Mouse (Mus musculus): ENCODE measurements around the gene Nav2. TPM values are rescaled to one million over a fixed set of nuclear protein-coding genes. Genes with fewer than 3 reads are reported as not detected.
A peak's percentile ranks its signal among the peaks of the same experiment; 100 is the strongest.

Gene Nav2
- polyA plus RNA-seq, 1 experiment from 2014 or later: 28.1 TPM

DNA sequence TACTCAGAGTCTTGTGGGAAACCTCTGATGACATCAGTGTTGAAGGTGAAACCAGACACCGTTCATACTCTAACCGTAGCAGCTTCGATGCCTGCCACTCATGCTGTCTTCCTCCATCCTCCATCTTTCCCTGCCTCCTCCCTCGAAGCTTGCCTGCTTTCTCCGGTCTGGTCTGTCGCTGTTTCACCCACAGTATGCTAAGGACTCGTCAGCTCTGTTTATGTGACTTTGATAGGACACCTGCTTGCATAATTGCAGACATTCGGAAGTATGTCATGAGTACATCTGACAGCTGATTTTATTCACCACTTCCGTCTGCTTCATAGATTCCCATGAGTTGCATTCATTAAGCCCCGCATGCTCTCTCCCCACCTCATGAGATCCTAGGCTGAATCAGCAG lies 582.3 kb downstream of the Nav2 start:
- no peaks in the 10 kb centered on the region for H3K27me3 ChIP-seq (replicated peaks)
- no peak overlapping the region for H3K9ac ChIP-seq
- no peak overlapping the region for H3K27ac ChIP-seq (ENCODE audit: poor library complexity, severe bottlenecking)
- peaks cover 26% of the 10 kb centered on the region for H3K4me1 ChIP-seq (replicated peaks)
- 72% methylated on average over 10 of the region's 10 CpGs for WGBS
- no peak overlapping the region for H3K4me2 ChIP-seq
- H3K9me3 ChIP-seq (replicated peaks): peaks cover 5% of the 10 kb centered on the region; the same call in 1 of the 2 replicates
- peaks cover 21% of the 10 kb centered on the region for H3K36me3 ChIP-seq
- no peak overlapping the region for H3K4me3 ChIP-seq
- ATAC-seq (ENCODE audit: insufficient number of reproducible peaks, low FRiP score): no peak

DNA sequence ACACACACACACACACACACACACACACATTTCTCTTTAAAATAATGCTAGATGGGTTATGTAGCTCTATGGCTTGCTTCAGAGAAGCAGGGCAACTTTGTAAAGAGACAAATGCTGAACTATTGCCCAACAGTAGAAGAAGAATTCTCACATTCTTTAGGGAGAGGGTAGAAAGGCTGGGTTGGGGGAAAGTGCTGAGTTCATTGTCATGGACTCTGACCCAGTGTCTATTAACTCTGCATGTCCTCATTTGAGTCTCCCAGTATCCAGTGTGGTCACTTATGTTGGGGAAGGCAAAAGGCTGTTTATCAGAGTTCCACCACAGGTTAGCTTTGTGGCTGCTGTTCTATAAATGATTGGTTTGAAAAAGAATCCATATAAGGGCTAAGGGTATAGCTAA lies 584.1 kb downstream of the Nav2 start:
- Histone ChIP-seq H3K9ac (no peak overlapping the region), H3K4me1 (replicated peaks) (peaks cover 37% of the 10 kb centered on the region), H3K36me3 (peaks cover 21% of the 10 kb centered on the region), H3K9me3 (replicated peaks) (peaks cover 5% of the 10 kb centered on the region; the same call in 1 of the 2 replicates), H3K4me3 (no peak overlapping the region), H3K27me3 (replicated peaks) (no peaks in the 10 kb centered on the region), H3K27ac (ENCODE audit: poor library complexity, severe bottlenecking) (no peak overlapping the region), H3K4me2 (no peak overlapping the region)
- no peak for ATAC-seq (ENCODE audit: insufficient number of reproducible peaks, low FRiP score)

DNA sequence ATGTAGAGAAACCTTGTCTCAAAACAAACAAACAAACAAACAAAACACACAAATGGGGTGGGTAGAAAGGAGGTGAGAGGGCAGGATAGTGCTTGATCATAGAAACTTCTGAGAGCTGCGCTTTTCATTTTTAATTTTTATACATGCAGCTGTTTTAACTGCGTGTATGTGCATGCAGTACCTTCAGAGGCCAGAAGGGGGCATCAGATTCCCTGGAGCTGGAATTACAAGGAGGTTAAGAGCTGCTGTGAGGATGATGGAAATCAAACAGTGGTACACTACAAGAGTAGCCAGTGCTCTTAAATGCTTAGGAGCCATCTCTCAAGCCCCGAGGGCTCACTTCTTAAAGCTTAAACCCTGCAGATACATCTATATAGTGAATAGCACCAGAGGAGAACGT lies 584.7 kb downstream of the Nav2 start:
- Histone ChIP-seq H3K27me3 (replicated peaks) (no peaks in the 10 kb centered on the region), H3K27ac (ENCODE audit: poor library complexity, severe bottlenecking) (no peak overlapping the region), H3K9me3 (replicated peaks) (peaks cover 5% of the 10 kb centered on the region; the same call in 1 of the 2 replicates), H3K9ac (no peak overlapping the region), H3K4me3 (no peak overlapping the region), H3K4me1 (replicated peaks) (peaks cover 37% of the 10 kb centered on the region), H3K36me3 (peaks cover 21% of the 10 kb centered on the region), H3K4me2 (no peak overlapping the region)
- no peak for ATAC-seq (ENCODE audit: insufficient number of reproducible peaks, low FRiP score)
- 84% methylated on average over 4 of the region's 4 CpGs for WGBS

DNA sequence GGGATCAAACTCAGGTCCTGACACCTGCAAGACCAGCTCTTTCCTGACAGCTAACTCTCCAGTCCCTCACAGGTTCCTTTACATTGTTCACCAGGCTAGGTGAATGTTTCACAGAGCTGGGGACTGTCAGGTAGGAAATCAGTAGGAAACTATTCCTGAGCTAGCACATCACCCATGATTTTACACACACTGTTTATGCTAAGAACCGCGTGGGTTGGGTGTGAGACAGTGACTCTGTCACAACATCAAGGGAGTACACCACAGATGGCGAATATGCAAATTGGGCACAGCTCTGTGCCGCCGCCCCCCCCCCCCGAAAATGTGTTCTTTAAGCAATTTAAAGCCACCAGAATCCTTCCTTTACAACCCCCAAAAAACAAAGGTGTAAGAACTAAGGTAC lies 586.1 kb downstream of the Nav2 start:
- Histone ChIP-seq H3K4me2 (no peak overlapping the region), H3K27me3 (replicated peaks) (no peaks in the 10 kb centered on the region), H3K4me3 (no peak overlapping the region), H3K4me1 (replicated peaks) (peaks cover 30% of the 10 kb centered on the region), H3K27ac (ENCODE audit: poor library complexity, severe bottlenecking) (no peak overlapping the region), H3K36me3 (peaks cover 26% of the 10 kb centered on the region), H3K9ac (no peak overlapping the region), H3K9me3 (replicated peaks) (peaks cover 5% of the 10 kb centered on the region; the same call in 1 of the 2 replicates)
- no peak for ATAC-seq (ENCODE audit: insufficient number of reproducible peaks, low FRiP score)
- 79% methylated on average over 6 of the region's 6 CpGs for WGBS

DNA sequence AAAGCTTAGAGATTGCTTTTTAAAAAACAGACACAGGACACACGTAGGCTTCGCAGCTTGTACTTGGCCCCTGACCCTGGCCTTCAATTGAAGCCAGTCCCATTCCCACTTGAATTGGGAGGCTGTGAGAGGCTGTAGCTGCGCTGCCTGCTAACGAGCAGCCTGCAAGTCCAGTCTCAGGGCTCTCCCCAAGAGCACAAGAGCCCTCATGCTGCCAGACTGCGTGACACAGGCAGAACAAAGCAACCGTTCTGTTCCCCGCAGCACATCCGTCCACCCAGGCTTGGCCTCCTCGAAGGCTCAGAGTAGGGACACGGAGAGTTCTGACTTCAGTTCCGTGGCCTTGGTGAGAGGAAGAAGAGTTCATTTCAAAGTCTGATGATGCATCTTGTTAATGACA lies 587.6 kb downstream of the Nav2 start:
- peaks cover 5% of the 10 kb centered on the region; the same call in 1 of the 2 replicates for H3K9me3 ChIP-seq (replicated peaks)
- H3K36me3 ChIP-seq: peaks cover 25% of the 10 kb centered on the region
- peaks cover 32% of the 10 kb centered on the region for H3K4me1 ChIP-seq (replicated peaks)
- H3K4me2 ChIP-seq: no peak overlapping the region
- no peak overlapping the region for H3K4me3 ChIP-seq
- H3K9ac ChIP-seq: peak overlapping the region; percentile 32; the same call in 1 of the 2 replicates
- WGBS: 39% methylated on average over 11 of the region's 11 CpGs
- H3K27ac ChIP-seq (ENCODE audit: poor library complexity, severe bottlenecking): peak overlapping the region; percentile 85
- ATAC-seq (ENCODE audit: insufficient number of reproducible peaks, low FRiP score): no peak
- H3K27me3 ChIP-seq (replicated peaks): no peaks in the 10 kb centered on the region

DNA sequence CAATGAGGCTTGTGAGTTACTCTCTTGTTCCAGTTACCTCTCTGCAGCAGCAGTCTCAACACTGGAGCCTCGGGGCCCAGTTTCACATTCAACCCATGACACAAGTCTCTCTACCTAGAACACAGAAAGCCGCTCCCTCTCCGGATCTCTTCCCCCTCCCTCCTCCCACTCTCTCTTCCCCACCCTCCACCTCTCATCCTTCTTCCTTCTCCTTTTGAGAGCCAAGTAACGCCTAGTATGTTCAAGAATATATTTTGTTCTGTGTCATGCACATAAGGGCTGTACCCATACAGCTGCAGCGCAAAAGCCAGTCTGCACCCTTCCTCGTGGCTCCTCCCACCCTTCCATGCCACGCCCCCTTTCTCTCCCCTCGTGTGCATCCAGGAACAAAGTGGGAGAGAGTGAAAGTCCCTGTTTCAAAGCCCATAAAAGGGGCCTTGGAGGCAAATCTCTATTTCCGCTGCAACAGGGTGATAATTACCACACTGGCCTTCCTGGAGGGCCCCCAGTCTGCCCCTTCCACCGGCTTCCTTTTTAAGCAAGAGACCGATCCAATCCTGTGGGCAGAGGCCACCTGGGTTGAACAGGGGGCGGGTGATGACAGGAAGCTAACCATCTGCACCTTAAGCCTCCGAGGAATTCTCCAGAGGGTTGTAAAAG lies 588.4 kb downstream of the Nav2 start:
- Histone ChIP-seq H3K4me2 (peak overlapping the region; percentile 55), H3K9ac (0 out of 2 replicates have a peak overlapping the region, but pooled peaks have one; percentile 25), H3K36me3 (peaks cover 17% of the 10 kb centered on the region), H3K27me3 (replicated peaks) (no peaks in the 10 kb centered on the region), H3K4me1 (replicated peaks) (peaks cover 39% of the 10 kb centered on the region), H3K9me3 (replicated peaks) (peaks cover 5% of the 10 kb centered on the region; the same call in 1 of the 2 replicates), H3K27ac (ENCODE audit: poor library complexity, severe bottlenecking) (peak overlapping the region; percentile 85), H3K4me3 (peak overlapping the region; percentile 17; the same call in 1 of the 2 replicates)
- WGBS: 9% methylated on average over 13 of the region's 13 CpGs
- peak; percentile 71 for ATAC-seq (ENCODE audit: insufficient number of reproducible peaks, low FRiP score)

DNA sequence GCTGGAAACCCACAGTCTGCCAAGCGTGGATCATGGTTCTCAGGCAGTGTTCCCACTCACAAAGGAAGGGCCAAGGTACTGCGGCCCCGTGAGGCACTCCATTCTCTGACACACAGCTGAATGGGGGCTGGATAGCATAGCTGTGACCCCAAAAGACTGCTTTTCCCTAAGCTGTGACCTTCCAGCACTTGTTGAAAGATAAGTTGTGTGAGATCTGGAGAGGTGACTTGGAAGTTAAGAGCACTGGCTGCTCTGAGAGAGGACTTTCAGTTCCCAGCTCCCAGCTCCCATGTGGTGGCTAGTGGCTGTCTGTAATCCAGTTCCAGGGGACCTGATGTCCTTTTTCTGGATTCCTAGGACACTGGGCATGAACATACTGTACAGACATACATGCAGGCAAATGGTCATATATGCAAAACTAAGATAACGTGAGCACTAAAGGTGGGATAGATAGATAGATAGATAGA lies 588.9 kb downstream of the Nav2 start:
- peaks cover 5% of the 10 kb centered on the region; the same call in 1 of the 2 replicates for H3K9me3 ChIP-seq (replicated peaks)
- ATAC-seq (ENCODE audit: insufficient number of reproducible peaks, low FRiP score): peak; percentile 37
- H3K27ac ChIP-seq (ENCODE audit: poor library complexity, severe bottlenecking): peak overlapping the region; percentile 85
- peak overlapping the region; percentile 17; the same call in 1 of the 2 replicates for H3K4me3 ChIP-seq
- H3K4me1 ChIP-seq (replicated peaks): peaks cover 44% of the 10 kb centered on the region
- WGBS: 33% methylated on average over 4 of the region's 4 CpGs
- peak overlapping the region; percentile 55 for H3K4me2 ChIP-seq
- H3K9ac ChIP-seq: no peak overlapping the region
- H3K36me3 ChIP-seq: peaks cover 12% of the 10 kb centered on the region
- no peaks in the 10 kb centered on the region for H3K27me3 ChIP-seq (replicated peaks)

DNA sequence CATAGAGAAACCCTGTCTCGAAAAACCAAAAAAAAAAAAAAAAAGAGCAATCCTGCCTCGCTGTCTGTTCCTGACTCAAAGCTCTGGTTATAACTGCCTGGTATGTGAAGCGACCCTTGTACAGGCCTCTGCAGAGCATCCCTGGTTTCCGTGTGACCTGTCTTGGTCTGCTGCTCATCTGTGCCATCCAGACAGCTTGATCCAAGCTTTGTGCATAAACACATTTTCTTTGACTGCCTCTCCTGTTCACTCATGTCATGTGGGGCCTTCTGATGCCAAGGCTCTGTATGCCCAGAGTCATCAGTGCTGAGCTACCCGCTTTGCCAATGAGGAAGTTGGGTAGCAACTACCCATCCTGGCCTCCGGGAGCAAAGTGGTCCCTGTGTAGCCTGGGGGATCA lies 591.1 kb downstream of the Nav2 start:
- no peak overlapping the region for H3K27ac ChIP-seq (ENCODE audit: poor library complexity, severe bottlenecking)
- no peak overlapping the region for H3K9ac ChIP-seq
- no peak overlapping the region for H3K4me2 ChIP-seq
- H3K27me3 ChIP-seq (replicated peaks): no peaks in the 10 kb centered on the region
- no peak overlapping the region for H3K4me3 ChIP-seq
- WGBS: 86% methylated on average over 6 of the region's 6 CpGs
- H3K9me3 ChIP-seq (replicated peaks): no peaks in the 10 kb centered on the region
- ATAC-seq (ENCODE audit: insufficient number of reproducible peaks, low FRiP score): no peak
- H3K4me1 ChIP-seq (replicated peaks): peaks cover 64% of the 10 kb centered on the region
- peaks cover 5% of the 10 kb centered on the region; the same call in 1 of the 2 replicates for H3K36me3 ChIP-seq

DNA sequence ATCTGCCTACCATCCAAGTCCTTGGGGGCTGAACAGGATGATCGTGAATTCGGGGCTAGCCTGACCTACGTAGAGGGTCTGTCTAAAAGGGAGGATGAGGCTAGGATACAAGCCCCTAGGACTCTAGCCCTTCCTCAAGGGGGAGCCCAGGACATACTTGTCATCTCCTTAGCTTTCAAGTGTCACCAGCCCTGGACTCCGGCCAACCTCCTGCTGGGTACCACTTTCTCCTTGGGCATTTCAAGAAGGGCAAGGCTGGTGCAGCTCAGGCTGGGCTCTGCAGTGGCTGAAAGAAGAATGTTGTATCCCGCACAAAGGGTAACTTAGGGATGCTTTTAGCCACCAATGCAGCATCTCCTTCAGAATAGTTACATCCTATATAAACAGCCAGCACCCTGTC lies 592.4 kb downstream of the Nav2 start:
- ATAC-seq (ENCODE audit: insufficient number of reproducible peaks, low FRiP score): no peak
- H3K9me3 ChIP-seq (replicated peaks): no peaks in the 10 kb centered on the region
- H3K27ac ChIP-seq (ENCODE audit: poor library complexity, severe bottlenecking): no peak overlapping the region
- H3K36me3 ChIP-seq: peaks cover 5% of the 10 kb centered on the region; the same call in 1 of the 2 replicates
- WGBS: 90% methylated on average over 5 of the region's 5 CpGs
- H3K9ac ChIP-seq: no peak overlapping the region
- peaks cover 71% of the 10 kb centered on the region for H3K4me1 ChIP-seq (replicated peaks)
- H3K4me2 ChIP-seq: no peak overlapping the region
- H3K27me3 ChIP-seq (replicated peaks): no peaks in the 10 kb centered on the region
- H3K4me3 ChIP-seq: no peak overlapping the region

DNA sequence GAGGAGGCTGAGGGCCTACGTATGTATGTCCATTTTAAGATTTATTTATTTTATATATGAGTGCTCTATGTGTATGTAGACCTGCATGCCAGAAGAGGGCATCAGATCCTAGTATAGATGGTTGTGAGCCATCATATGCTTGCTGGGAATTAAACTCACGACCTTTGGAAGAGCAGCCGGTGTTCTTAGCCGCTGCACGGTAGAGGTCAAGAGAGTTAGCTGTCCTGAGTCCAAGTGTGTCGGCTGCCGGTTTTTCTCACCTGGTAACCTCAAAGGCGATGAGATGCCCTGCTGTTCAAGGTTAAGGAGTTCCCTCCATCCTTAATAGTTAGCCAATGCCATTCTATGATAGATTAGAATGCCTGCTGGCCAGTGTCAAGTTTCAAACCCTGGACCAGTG lies 594.9 kb downstream of the Nav2 start:
- Histone ChIP-seq H3K4me3 (no peak overlapping the region), H3K36me3 (peaks cover 5% of the 10 kb centered on the region; the same call in 1 of the 2 replicates), H3K27me3 (replicated peaks) (no peaks in the 10 kb centered on the region), H3K4me1 (replicated peaks) (peaks cover 69% of the 10 kb centered on the region), H3K27ac (ENCODE audit: poor library complexity, severe bottlenecking) (no peak overlapping the region), H3K9ac (no peak overlapping the region), H3K9me3 (replicated peaks) (no peaks in the 10 kb centered on the region), H3K4me2 (no peak overlapping the region)
- no peak for ATAC-seq (ENCODE audit: insufficient number of reproducible peaks, low FRiP score)
- 58% methylated on average over 8 of the region's 8 CpGs for WGBS

DNA sequence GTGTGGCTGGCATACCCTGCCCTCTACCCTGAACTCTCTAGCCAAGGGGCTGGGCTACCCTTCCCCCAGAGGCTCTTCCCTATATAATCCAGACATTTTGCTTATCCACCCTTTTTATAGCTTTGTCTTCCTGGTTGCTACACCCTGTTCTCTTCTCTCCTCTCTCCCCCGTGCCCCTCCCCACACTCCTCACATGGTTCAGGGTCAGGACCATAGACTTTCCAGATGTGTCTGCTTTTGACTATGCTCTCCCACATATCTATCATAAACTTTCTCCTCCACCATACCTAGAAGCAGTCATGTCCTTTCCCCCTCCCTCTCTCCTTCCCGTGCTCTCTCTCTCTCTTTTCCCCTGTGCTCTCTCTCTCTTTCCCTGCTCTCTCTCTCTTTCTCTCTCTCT lies 595.4 kb downstream of the Nav2 start:
- Histone ChIP-seq H3K27me3 (replicated peaks) (no peaks in the 10 kb centered on the region), H3K4me3 (no peak overlapping the region), H3K4me1 (replicated peaks) (peaks cover 73% of the 10 kb centered on the region), H3K36me3 (peaks cover 2% of the 10 kb centered on the region; the same call in 1 of the 2 replicates), H3K9me3 (replicated peaks) (no peaks in the 10 kb centered on the region), H3K27ac (ENCODE audit: poor library complexity, severe bottlenecking) (no peak overlapping the region; the same call in 1 of the 2 replicates), H3K4me2 (no peak overlapping the region), H3K9ac (peak overlapping the region; percentile 8; the same call in 1 of the 2 replicates)
- ATAC-seq (ENCODE audit: insufficient number of reproducible peaks, low FRiP score): no peak
- WGBS: 51% methylated on average over 2 of the region's 2 CpGs
